Mouse (Mus musculus) CH12.LX (cell line): ENCODE measurements around the gene Pkp4. TPM values are rescaled to one million over a fixed set of nuclear protein-coding genes. Genes with fewer than 3 reads are reported as not detected.

Experiments used
- DNase-seq: peaks from one replicate; pipeline ENCODE4 v3.0.0-alpha.2; 2013; ENCODE audit errors: extremely low read depth
- H3K27ac ChIP-seq: 2 replicates; pipeline ENCODE4 v1.5.1; 2012; ENCODE audit warnings: low read depth, mild to moderate bottlenecking, control low read depth, moderate library complexity; ENCODE audit not compliant: insufficient read depth
- H3K27me3 ChIP-seq: replicated peaks from 2 replicates; pipeline ENCODE3; 2012; ENCODE audit warnings: inconsistent platforms
- H3K36me3 ChIP-seq, 2 experiments: replicated peaks in 1 of 2; 2 replicates each; pipeline versions ENCODE3 to v1.6.1; 2012; ENCODE audit warnings: inconsistent platforms in 1 of 2, low read length in 1 of 2, mild to moderate bottlenecking in 1 of 2, mixed read lengths in 1 of 2, moderate library complexity in 1 of 2; ENCODE audit not compliant: control insufficient read depth in 1 of 2, insufficient read depth in 1 of 2
- H3K4me1 ChIP-seq, 2 experiments: 2 replicates each; pipeline ENCODE4 v1.6.1; 2012; ENCODE audit warnings: inconsistent platforms in 1 of 2, moderate library complexity in 1 of 2; ENCODE audit not compliant: insufficient read depth in 2 of 2, control insufficient read depth in 1 of 2
- H3K4me2 ChIP-seq: 2 replicates; pipeline ENCODE4 v1.6.1; 2012; ENCODE audit warnings: low read depth, mild to moderate bottlenecking, control low read depth; ENCODE audit not compliant: poor library complexity, insufficient read depth, severe bottlenecking
- H3K4me3 ChIP-seq, 3 experiments: fragments of 150-350 bp in 1 of 3; sonication (generic) in 1 of 3; replicated peaks in 1 of 3; 2 replicates each; pipeline versions ENCODE3 to v1.5.1; 2011 to 2012; ENCODE audit warnings: low read depth in 2 of 3, low read length in 2 of 3, mild to moderate bottlenecking in 2 of 3, moderate library complexity in 2 of 3, control low read depth in 1 of 3, improper control_type of control experiment in 1 of 3, inconsistent platforms in 1 of 3, mixed read lengths in 1 of 3; ENCODE audit not compliant: poor library complexity in 1 of 3
- H3K79me2 ChIP-seq: replicated peaks from 2 replicates; pipeline ENCODE4 v1.6.1; 2012; ENCODE audit warnings: mild to moderate bottlenecking, moderate library complexity; ENCODE audit not compliant: control insufficient read depth, poor library complexity, insufficient read depth, severe bottlenecking; ENCODE audit errors: extremely low read depth
- H3K9ac ChIP-seq: 2 replicates; pipeline ENCODE4 v1.6.1; 2012; ENCODE audit warnings: low read depth, mild to moderate bottlenecking, control low read depth, moderate library complexity; ENCODE audit not compliant: insufficient read depth
- H3K9me3 ChIP-seq: replicated peaks from 2 replicates; pipeline ENCODE3; 2012; ENCODE audit warnings: low read length, inconsistent platforms, mixed read lengths
- CHD2 ChIP-seq: IDR thresholded peaks from 2 replicates; pipeline ENCODE4 v1.6.1; 2011; ENCODE audit warnings: low read length, improper control_type of control experiment
- E2F4 ChIP-seq: IDR thresholded peaks from 2 replicates; pipeline ENCODE4 v1.6.1; 2011; ENCODE audit warnings: low read depth, low read length, improper control_type of control experiment; ENCODE audit not compliant: insufficient replicate concordance
- EP300 ChIP-seq: IDR thresholded peaks from 2 replicates; pipeline ENCODE4 v1.6.1; 2011; ENCODE audit warnings: low read length, improper control_type of control experiment
- GABPA ChIP-seq: IDR thresholded peaks from 2 replicates; pipeline ENCODE4 v1.6.1; 2012; ENCODE audit warnings: low read depth, low read length, improper control_type of control experiment, inconsistent platforms; ENCODE audit not compliant: insufficient replicate concordance
- HCFC1 ChIP-seq: IDR thresholded peaks from 2 replicates; pipeline ENCODE4 v1.6.1; 2012; ENCODE audit warnings: low read depth, mild to moderate bottlenecking, inconsistent platforms, low read length, improper control_type of control experiment
- KAT2A ChIP-seq: IDR thresholded peaks from 2 replicates; pipeline ENCODE4 v1.6.1; 2012; ENCODE audit warnings: low read length, improper control_type of control experiment, inconsistent platforms; ENCODE audit not compliant: insufficient replicate concordance
- MAFK ChIP-seq: IDR thresholded peaks from 2 replicates; pipeline ENCODE4 v1.6.1; 2011; ENCODE audit warnings: low read length, improper control_type of control experiment; ENCODE audit not compliant: insufficient replicate concordance
- MAX ChIP-seq: IDR thresholded peaks from 2 replicates; pipeline ENCODE4 v1.6.1; 2011; ENCODE audit warnings: low read length, improper control_type of control experiment
- MAZ ChIP-seq: IDR thresholded peaks from 2 replicates; pipeline ENCODE4 v1.6.1; 2012; ENCODE audit warnings: low read depth, mild to moderate bottlenecking, inconsistent platforms, low read length, improper control_type of control experiment, moderate library complexity
- MYC ChIP-seq: IDR thresholded peaks from 2 replicates; pipeline ENCODE4 v1.6.1; 2011; ENCODE audit warnings: low read depth, mild to moderate bottlenecking, improper control_type of control experiment, low read length
- NELFE ChIP-seq: IDR thresholded peaks from 2 replicates; pipeline ENCODE4 v1.6.1; 2011; ENCODE audit warnings: low read depth, low read length, improper control_type of control experiment
- NRF1 ChIP-seq: IDR thresholded peaks from 2 replicates; pipeline ENCODE4 v1.6.1; 2014; ENCODE audit warnings: low read depth, mild to moderate bottlenecking, inconsistent platforms, low read length, improper control_type of control experiment, moderate library complexity
- PAX5 ChIP-seq: IDR thresholded peaks from 2 replicates; pipeline ENCODE4 v1.6.1; 2012; ENCODE audit warnings: low read length, inconsistent platforms, mixed read lengths
- POLR2AphosphoS2 ChIP-seq: IDR thresholded peaks from 2 replicates; pipeline ENCODE4 v1.6.1; 2011; ENCODE audit warnings: low read depth, low read length, improper control_type of control experiment
- RAD21 ChIP-seq: IDR thresholded peaks from 2 replicates; pipeline ENCODE4 v1.6.1; 2011; ENCODE audit warnings: low read depth, mild to moderate bottlenecking, low read length, improper control_type of control experiment, moderate library complexity
- TBP ChIP-seq: conservative IDR thresholded peaks from 2 replicates; pipeline ENCODE4 v1.6.1; 2011; ENCODE audit warnings: low read depth, low read length, improper control_type of control experiment
- USF2 ChIP-seq: conservative IDR thresholded peaks from 2 replicates; pipeline ENCODE4 v1.6.1; 2011; ENCODE audit warnings: low read depth, low read length, improper control_type of control experiment
- ZKSCAN1 ChIP-seq: IDR thresholded peaks from 2 replicates; pipeline ENCODE4 v1.6.1; 2012; ENCODE audit warnings: low read depth, inconsistent platforms, low read length, improper control_type of control experiment, borderline replicate concordance
- ZMIZ1 ChIP-seq: IDR thresholded peaks from 2 replicates; pipeline ENCODE4 v1.6.1; 2012; ENCODE audit warnings: low read depth, mild to moderate bottlenecking, inconsistent platforms, low read length, improper control_type of control experiment
- ZNF384 ChIP-seq: IDR thresholded peaks from 2 replicates; pipeline ENCODE4 v1.6.1; 2012; ENCODE audit warnings: low read depth, low read length, improper control_type of control experiment, inconsistent platforms
- dilution Hi-C: fragments of 300-500 bp; cut with MboI; formaldehyde crosslinking; loops from 2 replicates; pipeline ENCODE4 v1.14.3; 2020; ENCODE audit warnings: low sequenced_read_pairs; ENCODE audit not compliant: extremely low pct_unique_long_range_greater_than_20kb, extremely low pct_ligation_motif_present
- in situ Hi-C: fragments of 300-500 bp; cut with MboI; formaldehyde crosslinking; loops from 3 replicates; pipeline ENCODE4 v1.14.3; 2019; ENCODE audit warnings: low sequenced_read_pairs, low pct_ligation_motif_present, low pct_unique_long_range_greater_than_20kb, mixed read lengths
- polyA plus RNA-seq: library from polyadenylated mRNA; unstranded; fragments of >175 nt; gene quantifications from 2 replicates; pipeline ENCODE4 v1.2.1, GENCODE M21; 2012; ENCODE audit warnings: low read depth; ENCODE audit not compliant: insufficient read length
- total RNA-seq, 2 experiments: library from RNA; depleted of rRNA; stranded (reverse); fragments of 300-350 nt in 1 of 2; fragments of >200 nt in 1 of 2; gene quantifications; 2 replicates each; pipeline ENCODE4 v1.2.3; 2012 to 2014

The Pkp4 gene
- total and polyA plus RNA-seq, 3 experiments, result not detected

DNA sequence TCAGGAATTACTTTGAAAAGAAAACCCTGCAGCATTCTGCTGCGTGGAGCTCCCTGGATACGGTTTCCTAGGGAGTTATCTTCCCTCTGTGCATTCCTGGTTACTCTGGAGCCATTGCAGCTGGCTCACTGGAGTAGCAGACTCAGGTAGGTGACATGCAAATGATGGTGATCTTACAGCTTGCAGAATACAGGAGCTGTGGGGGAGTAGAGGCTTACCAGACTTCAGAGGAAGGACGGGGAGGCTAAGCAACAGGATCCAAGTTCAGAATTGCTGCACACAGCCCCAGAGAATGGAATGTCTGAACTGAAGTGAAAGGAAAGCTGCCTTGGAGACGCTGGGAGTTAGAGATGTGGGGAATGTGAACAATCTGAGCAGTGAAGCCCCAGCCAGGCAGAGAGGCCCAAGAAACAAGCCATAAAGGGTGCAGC lies 200.7 kb downstream of the Pkp4 start:
- no peak for DNase-seq
- no peaks in the 10 kb centered on the region for H3K4me1 ChIP-seq
- H3K4me3 ChIP-seq, result no peak overlapping the region
- H3K36me3 ChIP-seq, result no peaks in the 10 kb centered on the region
- H3K9me3 ChIP-seq, result peaks cover 75% of the 10 kb centered on the region
- no peak overlapping the region for H3K9ac ChIP-seq
- no peak overlapping the region for H3K27ac ChIP-seq
- no peaks in the 10 kb centered on the region for H3K27me3 ChIP-seq
- H3K79me2 ChIP-seq, result no peaks in the 10 kb centered on the region
- no peak overlapping the region for H3K4me2 ChIP-seq
- dilution Hi-C loops, result no loop called here
- in situ Hi-C loops, result no loop called here
- TF ChIP-seq NELFE (no peak), ZKSCAN1 (no peak), POLR2AphosphoS2 (no peak), MAZ (no peak), GABPA (no peak), EP300 (no peak), E2F4 (no peak), HCFC1 (no peak), KAT2A (no peak), MAX (no peak), MAFK (no peak), RAD21 (no peak), ZMIZ1 (no peak), PAX5 (no peak), ZNF384 (no peak), TBP (no peak), NRF1 (no peak), USF2 (no peak), CHD2 (no peak), MYC (no peak)

GRCm38 (mm10) chr2:59364156-59364842 lies 203.6 kb downstream of the Pkp4 start:
- dilution Hi-C loops (no loop called here), in situ Hi-C loops (no loop called here)
- no peaks in the 10 kb centered on the region for H3K79me2 ChIP-seq
- H3K9ac ChIP-seq, result no peak overlapping the region
- no peak for TF ChIP-seq MAX
- TF ChIP-seq, all 38 proteins: peak for 0
- no peak overlapping the region for H3K27ac ChIP-seq
- no peaks in the 10 kb centered on the region for H3K36me3 ChIP-seq
- no peaks in the 10 kb centered on the region for H3K4me1 ChIP-seq
- no peaks in the 10 kb centered on the region for H3K27me3 ChIP-seq
- no peak overlapping the region for H3K4me3 ChIP-seq
- H3K9me3 ChIP-seq, result peaks cover 77% of the 10 kb centered on the region
- no peak for DNase-seq
- no peak overlapping the region for H3K4me2 ChIP-seq
